ENCODE assay signal across 8 mouse cellular contexts in the genomic region with DNA sequence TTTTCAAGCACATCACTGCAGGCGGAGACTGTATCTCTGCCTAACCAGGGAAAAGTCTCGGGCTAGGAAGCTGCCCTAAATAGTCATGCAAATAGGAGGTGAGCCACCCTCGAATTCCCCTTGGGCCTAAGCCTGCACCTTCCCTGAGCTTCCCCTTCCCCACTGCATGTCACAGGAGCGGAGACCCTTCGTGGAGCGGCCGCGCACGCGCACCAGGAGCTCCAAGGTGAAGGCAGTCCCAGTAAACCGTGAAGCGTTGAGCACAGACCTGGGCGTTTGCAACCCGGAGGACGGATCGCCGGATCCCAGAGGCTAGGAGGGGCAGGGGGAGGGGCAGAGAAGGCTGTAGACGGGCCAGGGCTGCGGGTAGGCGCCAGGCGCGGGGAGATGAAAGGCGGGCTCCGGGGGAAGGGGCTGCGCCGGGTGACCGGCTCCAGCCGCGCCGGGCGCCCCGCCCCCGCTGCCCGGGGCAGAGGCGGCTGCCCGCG. TPM values are rescaled to one million over a fixed set of nuclear protein-coding genes. Genes with fewer than 3 reads are reported as not detected.
DNase-seq lines count a peak whose midpoint lies in the region; ATAC-seq and TF ChIP-seq lines count a peak whose summit lies in the region.

No protein-coding gene starts in this region.

- H3K27ac ChIP-seq in cortical plate, adult 2 months (ENCODE audit: insufficient read depth, low read length) = no peak overlapping the region
- H3K27ac ChIP-seq in limb, embryonic 12.5 days = peak overlapping the region; percentile 75
- H3K27ac ChIP-seq in neural tube, embryonic 12.5 days = no peak overlapping the region

- DNase-seq in cerebellum, postnatal 10 days = peak; percentile 59 to 68
- no peak for DNase-seq in cerebellum, adult 18-20 months
- DNase-seq in heart, postnatal 4 days = peak; percentile 33
- no peak for DNase-seq in gastrocnemius, adult 8-10 months (ENCODE audit: low spot score in 2 of 2)
- no peak for DNase-seq in right cerebral cortex, postnatal 4 days

- TF ChIP-seq POLR2A in cortical plate, adult 2 months (IDR thresholded peaks at IDR 0.05; ENCODE audit: extremely low read depth, insufficient read depth, low read length) = no peak

- no peak for TF ChIP-seq CTCF in cortical plate, adult 2 months (IDR thresholded peaks at IDR 0.05; ENCODE audit: extremely low read depth, insufficient read depth, low read length)

- H3K4me2 ChIP-seq in limb, embryonic 12.5 days = peak overlapping the region; percentile 85
- H3K4me2 ChIP-seq in neural tube, embryonic 12.5 days (replicated peaks) = peak overlapping the region; percentile 92

- H3K9ac ChIP-seq in limb, embryonic 12.5 days (replicated peaks) = peak overlapping the region; percentile 60
- peak overlapping the region; percentile 62 for H3K9ac ChIP-seq in neural tube, embryonic 12.5 days

- no peaks in the 10 kb centered on the region for H3K4me1 ChIP-seq in cortical plate, adult 2 months (ENCODE audit: control insufficient read depth, insufficient read depth, low read length)
- peaks cover 34% of the 10 kb centered on the region for H3K4me1 ChIP-seq in limb, embryonic 12.5 days (replicated peaks)
- peaks cover 32% of the 10 kb centered on the region for H3K4me1 ChIP-seq in neural tube, embryonic 12.5 days

- ATAC-seq in limb, embryonic 12.5 days (ENCODE audit: insufficient number of reproducible peaks, insufficient read depth, low FRiP score, low TSS enrichment, low read depth) = peak; percentile 84
- peak; percentile 52; the same call in 1 of the 2 replicates for ATAC-seq in neural tube, embryonic 12.5 days (ENCODE audit: low FRiP score, low read depth)

- WGBS in limb, embryonic 12.5 days = under 1% methylated on average over 29 of the region's 37 CpGs
- under 1% methylated on average over 36 of the region's 37 CpGs for WGBS in neural tube, embryonic 12.5 days

- peaks cover 69% of the 10 kb centered on the region for H3K27me3 ChIP-seq in limb, embryonic 12.5 days
- H3K27me3 ChIP-seq in neural tube, embryonic 12.5 days (replicated peaks) = peaks cover 64% of the 10 kb centered on the region

- H3K9me3 ChIP-seq in limb, embryonic 12.5 days = no peaks in the 10 kb centered on the region
- no peaks in the 10 kb centered on the region for H3K9me3 ChIP-seq in neural tube, embryonic 12.5 days

- no peaks in the 10 kb centered on the region for H3K36me3 ChIP-seq in limb, embryonic 12.5 days
- H3K36me3 ChIP-seq in neural tube, embryonic 12.5 days = no peaks in the 10 kb centered on the region

- peak overlapping the region; percentile 21 for H3K4me3 ChIP-seq in cortical plate, adult 2 months (ENCODE audit: insufficient read depth, low read length)
- peak overlapping the region; percentile 53 for H3K4me3 ChIP-seq in limb, embryonic 12.5 days (replicated peaks)
- peak overlapping the region; percentile 49 for H3K4me3 ChIP-seq in neural tube, embryonic 12.5 days

RNA-seq across cellular contexts. Expression of a gene that starts 2.9 kb away (rescaled TPM):
- polyA plus RNA-seq in cortical plate, adult 2 months (2012; rRNA removed) = 0.38 and 0.47 TPM in 2 replicates
- total RNA-seq in heart, postnatal 4 days (2021) = under 1 TPM; 0.55 to 0.86 TPM
- polyA plus RNA-seq in limb, embryonic 12.5 days (2016; fragmentation: Nextera tagmentation; extraction: Ambion mirVana) = 64.2 and 72.0 TPM in 2 replicates
- 11.3 and 15.0 TPM in 2 replicates for polyA plus RNA-seq in neural tube, embryonic 12.5 days (2016; fragmentation: Nextera tagmentation; extraction: Ambion mirVana)
- total RNA-seq in gastrocnemius, adult 8-10 months (2022) = not detected

Comparison
In these comparisons a context has a peak if more than half of its experiments do, and no peak if none do; other contexts are left out.
1. DNase-seq: peak in cerebellum, postnatal 10 days (2 of 2) and heart, postnatal 4 days (single experiment); none in cerebellum, adult 18-20 months (0 of 2), gastrocnemius, adult 8-10 months (0 of 2) and right cerebral cortex, postnatal 4 days (single experiment).
2. Peak in every context shown above with its lines, with median percentiles within 50 percentile points of each other: H3K4me3 ChIP-seq.